Mouse (Mus musculus): ENCODE measurements around the gene Tgfbr3.

Tgfbr3 gene

DNA sequence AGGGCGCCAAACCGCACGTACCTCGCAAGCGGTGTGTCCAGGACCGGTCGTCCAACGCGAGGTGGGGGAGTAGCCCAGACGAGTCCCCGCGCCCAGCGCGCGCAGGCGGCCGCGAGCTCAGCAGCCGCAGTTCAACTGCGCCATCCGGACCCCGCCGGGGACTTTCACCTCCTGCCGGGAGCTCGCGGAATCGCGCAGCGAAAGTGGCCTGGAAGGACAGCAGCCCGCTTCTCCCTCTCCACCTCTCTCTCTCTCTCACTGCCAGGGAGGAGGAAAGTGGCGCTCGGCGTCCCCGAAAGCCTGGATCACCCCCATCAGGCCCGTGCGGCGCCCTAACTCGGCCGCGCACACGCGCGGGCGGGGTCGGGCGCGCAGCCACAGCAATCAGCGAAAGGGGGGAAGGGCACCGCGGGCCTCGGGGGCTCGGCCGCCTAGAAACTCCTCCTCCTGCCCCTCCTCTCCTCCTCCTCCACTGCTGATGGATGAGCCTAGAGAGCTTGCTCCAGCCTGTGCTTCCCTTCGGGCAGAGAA lies at the start of gene Tgfbr3:
Gene Tgfbr3 (minus strand): TSS at position 396 of the 531 bp plus-strand sequence.
- DNase-seq (ENCODE audit: low spot score) = peak; percentile 84

DNA sequence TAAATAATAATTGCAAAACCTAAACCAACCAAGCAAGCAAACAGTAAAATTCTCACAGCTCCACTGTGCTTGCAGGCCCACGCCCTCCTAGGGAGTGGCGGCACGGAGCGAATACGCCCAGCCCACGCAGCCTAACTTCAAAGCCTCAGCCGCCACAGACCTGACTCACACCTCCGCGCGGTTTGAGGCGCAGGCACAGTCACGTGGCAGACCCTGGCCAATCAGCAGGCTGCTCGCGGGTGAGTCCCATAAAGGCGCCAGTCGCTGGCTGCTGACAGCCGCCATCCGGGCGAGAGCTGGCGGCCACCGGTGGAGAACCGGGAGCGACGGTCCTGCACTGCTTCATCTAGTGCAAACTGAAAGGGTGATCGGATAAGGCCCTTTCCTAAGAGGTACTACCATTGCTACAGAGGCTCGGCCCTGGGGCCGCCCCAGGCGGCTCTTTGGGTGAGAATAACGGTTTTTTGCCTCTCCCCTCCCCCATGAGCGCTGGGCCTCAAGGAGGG lies 41.5 kb upstream of the Tgfbr3 start, which contains the start of gene Brdt:
Gene Brdt (plus strand): TSS at position 244 of the 506 bp plus-strand sequence.
- no peak for DNase-seq (ENCODE audit: low spot score)

GRCm38 (mm10) chr5:107320703-107321102 lies 31.3 kb upstream of the Tgfbr3 start:
- DNase-seq (ENCODE audit: low spot score) = no peak

DNA sequence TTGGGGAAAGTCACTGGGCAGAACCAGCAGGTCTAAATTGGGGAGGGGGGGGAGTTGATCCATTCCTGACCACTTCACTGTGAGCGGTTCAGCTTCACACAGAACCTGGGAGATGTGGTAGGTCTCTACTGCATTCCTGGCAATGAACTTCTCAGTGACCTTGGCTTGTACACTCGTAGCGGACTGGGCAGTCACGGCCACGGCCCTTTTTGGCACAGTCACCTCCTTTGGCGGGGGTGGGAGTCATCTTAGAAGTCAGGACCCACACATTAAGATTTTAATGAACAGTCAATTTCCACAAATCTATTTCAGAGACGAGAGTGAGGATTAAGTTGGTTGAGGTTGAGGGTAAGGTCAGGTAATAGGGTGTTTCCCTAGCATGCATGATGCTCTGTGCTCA lies 27.7 kb upstream of the Tgfbr3 start:
- DNase-seq (ENCODE audit: low spot score) = no peak

DNA sequence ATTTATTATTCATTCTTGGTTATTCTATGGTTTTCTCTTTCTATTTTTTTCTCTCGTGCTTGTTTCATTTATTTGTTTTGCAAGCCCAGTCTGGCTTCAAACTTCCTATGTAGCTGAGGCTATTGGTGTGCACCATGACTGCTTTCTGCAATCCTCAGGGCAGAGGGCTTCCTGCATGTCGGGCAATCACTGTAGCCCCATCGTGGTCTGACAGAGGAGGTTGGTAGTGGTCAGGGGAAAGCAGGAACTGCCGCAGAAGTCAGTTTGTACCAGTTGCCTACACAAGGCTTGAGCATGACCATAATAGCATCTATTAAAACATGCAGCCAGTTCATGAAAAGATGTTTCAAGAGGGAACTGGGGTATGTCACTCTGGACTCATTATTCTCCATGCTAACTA lies 18.0 kb upstream of the Tgfbr3 start:
- no peak for DNase-seq (ENCODE audit: low spot score)

- no peak for DNase-seq (ENCODE audit: low spot score)
Measured at GRCm38 (mm10) chr5:107304117-107304825, 14.8 kb upstream of the Tgfbr3 start.

- DNase-seq (ENCODE audit: low spot score) = no peak
Measured at GRCm38 (mm10) chr5:107303350-107303861, 14.0 kb upstream of the Tgfbr3 start.

- DNase-seq (ENCODE audit: low spot score) = no peak
Measured at GRCm38 (mm10) chr5:107298854-107299253, 9.4 kb upstream of the Tgfbr3 start.

GRCm38 (mm10) chr5:107296512-107297322 lies 7.3 kb upstream of the Tgfbr3 start:
- no peak for DNase-seq (ENCODE audit: low spot score)

- DNase-seq (ENCODE audit: low spot score) = no peak
Measured at GRCm38 (mm10) chr5:107295817-107296511, 6.5 kb upstream of the Tgfbr3 start.

- peak; percentile 54 for DNase-seq (ENCODE audit: low spot score)
Measured at GRCm38 (mm10) chr5:107295061-107295816, 5.8 kb upstream of the Tgfbr3 start.

- DNase-seq (ENCODE audit: low spot score) = no peak
Measured at GRCm38 (mm10) chr5:107294041-107294440, 4.6 kb upstream of the Tgfbr3 start.

DNA sequence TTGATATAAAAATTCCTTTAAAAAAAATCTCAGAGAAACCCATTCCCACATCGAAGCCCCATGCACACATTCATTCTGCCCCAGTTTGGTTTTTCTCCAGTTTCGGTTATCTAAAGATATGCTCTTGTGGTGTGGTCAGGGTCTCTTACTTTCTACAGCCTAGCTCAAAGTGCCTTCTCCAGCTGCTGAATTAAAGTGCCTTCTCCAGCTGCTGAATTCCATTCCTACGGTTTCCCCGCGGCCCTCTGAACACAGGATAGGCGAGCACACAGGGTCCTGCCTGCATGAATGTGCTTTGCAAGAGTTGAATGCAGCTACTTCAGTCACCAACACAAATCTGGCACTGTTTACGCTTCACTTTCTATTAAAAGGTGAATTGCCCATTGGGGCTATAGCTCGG lies 557 bp upstream of the Tgfbr3 start:
- no peak for DNase-seq (ENCODE audit: low spot score)

DNA sequence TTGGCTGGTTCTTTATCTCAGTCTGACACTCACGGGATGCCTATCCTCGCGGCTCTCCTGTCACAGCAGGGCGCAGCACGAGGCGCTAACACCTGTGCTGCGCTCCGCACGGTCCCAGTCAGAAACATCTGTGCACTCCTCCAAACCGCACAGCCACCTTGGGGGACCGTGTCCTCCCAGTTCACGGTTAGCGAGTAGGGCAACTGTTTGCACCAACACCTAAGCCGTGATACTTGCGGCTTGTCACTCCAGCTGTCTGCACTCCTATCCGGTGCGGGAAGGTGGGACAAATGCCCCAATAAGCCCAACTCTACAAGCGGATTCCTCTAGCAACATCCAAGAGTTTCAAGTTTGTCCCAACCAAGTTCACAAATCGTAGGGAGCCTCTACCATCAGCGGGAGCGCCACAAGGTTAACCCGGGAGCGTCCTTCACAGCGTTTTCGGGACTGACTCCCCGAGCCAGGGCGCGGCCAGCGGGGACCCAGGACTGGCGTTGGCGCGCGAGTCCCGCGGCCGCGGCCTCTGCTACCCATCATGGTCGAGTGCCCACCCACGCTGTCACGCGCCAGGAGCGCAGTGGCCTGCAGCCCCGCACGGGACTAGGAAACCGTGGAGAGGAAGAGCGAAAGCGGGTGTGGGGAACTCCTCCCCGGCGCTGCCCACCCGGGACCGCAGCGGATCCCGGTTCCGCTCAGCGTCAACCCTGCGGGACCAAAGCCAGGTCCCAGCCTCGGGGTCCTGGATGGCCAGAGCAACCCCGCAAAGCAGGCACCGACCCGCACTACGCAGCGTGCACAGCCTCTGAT lies 799 bp downstream of the Tgfbr3 start:
- peak; percentile 23 for DNase-seq (ENCODE audit: low spot score)

GRCm38 (mm10) chr5:107287908-107288267 lies 1.5 kb downstream of the Tgfbr3 start:
- DNase-seq (ENCODE audit: low spot score) = no peak

DNA sequence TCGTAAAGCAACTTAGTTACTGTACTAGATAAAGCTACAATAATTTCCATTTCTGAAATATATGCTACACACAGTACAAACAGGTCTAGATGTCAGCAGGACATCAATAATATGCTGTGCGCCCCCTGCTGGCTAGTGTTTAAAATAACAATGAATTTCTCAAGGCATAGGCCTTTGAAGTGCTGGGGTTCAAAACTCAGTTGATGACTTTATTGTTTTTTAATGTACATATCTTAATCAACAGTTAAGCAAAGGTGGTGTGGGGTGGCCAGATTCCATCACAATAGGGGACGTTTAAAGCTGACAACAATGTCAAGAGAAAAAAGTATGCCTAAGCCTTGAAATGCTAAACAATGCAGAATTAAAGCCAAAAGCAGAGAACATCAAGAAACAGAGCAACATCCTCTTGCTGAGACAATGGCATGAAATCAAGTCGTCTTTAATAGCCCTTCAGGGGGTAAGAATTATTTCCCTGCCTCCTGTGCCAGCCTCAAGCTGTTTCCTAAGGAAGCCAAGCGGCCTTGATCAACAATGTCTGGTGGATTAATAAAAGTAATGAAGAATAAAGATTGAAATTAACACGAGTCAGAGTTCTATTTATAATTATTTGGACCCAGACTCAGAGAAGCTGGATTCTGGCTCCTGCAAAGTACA lies 2.0 kb downstream of the Tgfbr3 start:
- DNase-seq (ENCODE audit: low spot score) = peak; percentile 35

DNA sequence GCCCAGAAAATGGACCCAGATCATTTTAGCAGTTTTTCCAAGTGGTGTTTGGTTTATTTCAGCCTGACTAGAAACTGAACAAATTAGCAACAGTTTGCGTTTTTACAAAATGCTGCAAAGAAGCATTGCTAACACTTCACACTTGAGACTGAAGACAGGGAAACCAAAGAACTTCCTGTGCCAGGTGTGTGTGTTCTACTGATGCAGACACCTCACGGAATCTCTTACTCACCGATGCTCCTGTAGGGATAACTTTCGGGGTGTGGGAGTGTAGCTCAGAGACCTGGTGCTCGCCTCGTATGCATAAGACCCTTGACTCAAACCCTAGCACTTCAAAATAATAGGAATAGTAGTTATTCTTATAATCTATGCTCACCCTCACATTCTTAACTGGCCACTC lies 3.9 kb downstream of the Tgfbr3 start:
- DNase-seq (ENCODE audit: low spot score) = no peak

- DNase-seq (ENCODE audit: low spot score) = no peak
Measured at GRCm38 (mm10) chr5:107283935-107284524, 5.4 kb downstream of the Tgfbr3 start.

GRCm38 (mm10) chr5:107282561-107283307 lies 6.7 kb downstream of the Tgfbr3 start:
- DNase-seq (ENCODE audit: low spot score) = no peak
